Mouse (Mus musculus) layer of hippocampus, adult 8-10 months (tissue): ENCODE measurements at regions not wholly inside any gene's neighbourhood (a gene's known extent, or its start where the extent isn't known, plus 50 kb on each side); places are given as distances from the start of the nearest gene placed in this dataset.

Experiments used
- DNase-seq, 2 experiments: peaks; one replicate each; pipeline ENCODE4 v3.0.0; 2022; ENCODE audit warnings: low spot score in 2 of 2

GRCm38 (mm10) chr14:86443921-86444835, 696.9 kb downstream of the Diaph3 start:
- no peak for DNase-seq

DNA sequence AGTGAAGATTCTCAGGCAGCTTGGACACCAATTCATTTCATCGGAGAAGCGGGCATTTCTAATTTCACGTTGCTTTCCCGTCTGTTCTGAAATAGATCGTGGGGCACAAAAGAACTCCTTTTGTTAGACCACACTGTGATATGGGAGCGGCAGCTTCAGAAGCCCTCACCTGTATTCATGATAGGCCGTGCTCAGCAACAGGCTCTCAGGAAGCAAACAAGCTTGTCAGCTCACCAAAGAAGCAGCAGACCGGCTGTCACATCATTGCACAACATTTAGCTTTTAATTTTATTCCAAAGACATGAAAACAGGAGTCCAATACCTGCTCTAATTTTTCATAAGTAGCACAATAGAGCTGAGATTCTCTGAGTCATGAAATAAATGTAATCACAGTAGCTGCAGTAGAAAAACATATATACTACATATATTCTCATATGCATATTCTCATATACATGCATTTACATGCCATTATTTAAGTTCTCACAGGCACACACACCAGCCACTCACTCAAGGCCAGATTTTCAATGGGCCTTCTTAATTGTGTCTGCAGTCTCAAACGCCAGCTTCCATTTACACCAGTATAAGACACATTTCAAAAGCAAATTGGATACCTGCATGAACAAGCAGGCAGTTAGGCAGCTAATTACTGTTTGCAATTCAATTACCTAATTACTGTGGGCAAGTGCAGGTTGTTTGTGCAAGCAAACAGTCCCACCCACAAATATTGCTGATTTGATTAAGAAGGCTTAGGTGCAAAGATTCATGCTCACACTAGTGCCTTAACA, 698.9 kb downstream of the Diaph3 start:
- DNase-seq = peak in 1 of 2 experiments; percentile 17

GRCm38 (mm10) chr14:86437383-86437782, 703.7 kb downstream of the Diaph3 start:
- no peak for DNase-seq

- no peak for DNase-seq
Observed at GRCm38 (mm10) chr14:86435345-86435744, 705.7 kb downstream of the Diaph3 start.

- no peak for DNase-seq
Observed at GRCm38 (mm10) chr14:86431215-86431816, 709.7 kb downstream of the Diaph3 start.

- no peak for DNase-seq
Observed at GRCm38 (mm10) chr14:86421881-86422280, 719.2 kb downstream of the Diaph3 start.

GRCm38 (mm10) chr14:86419959-86420598, 721.0 kb downstream of the Diaph3 start:
- DNase-seq = no peak

GRCm38 (mm10) chr14:86396876-86397275, 744.2 kb downstream of the Diaph3 start:
- no peak for DNase-seq

DNA sequence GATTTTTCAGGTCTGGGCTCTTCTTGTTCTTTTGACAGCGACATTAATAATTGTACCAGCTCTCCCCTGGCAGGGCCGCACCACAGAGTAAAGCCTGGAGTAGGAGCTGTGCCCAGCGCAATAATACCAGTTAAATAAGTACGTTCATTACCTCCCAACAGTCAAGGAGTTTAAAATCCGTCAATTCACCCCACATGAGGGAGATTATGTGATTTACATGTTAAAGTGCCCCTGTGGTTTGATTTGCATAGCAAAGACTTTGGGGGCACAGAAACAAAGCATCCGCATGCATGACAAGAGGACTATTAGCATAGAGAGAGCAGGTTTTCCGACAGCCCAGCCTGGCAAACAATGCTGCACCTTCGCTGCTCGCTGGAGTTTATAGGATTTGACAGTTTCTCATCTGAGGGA, 745.1 kb downstream of the Diaph3 start:
- no peak for DNase-seq

DNA sequence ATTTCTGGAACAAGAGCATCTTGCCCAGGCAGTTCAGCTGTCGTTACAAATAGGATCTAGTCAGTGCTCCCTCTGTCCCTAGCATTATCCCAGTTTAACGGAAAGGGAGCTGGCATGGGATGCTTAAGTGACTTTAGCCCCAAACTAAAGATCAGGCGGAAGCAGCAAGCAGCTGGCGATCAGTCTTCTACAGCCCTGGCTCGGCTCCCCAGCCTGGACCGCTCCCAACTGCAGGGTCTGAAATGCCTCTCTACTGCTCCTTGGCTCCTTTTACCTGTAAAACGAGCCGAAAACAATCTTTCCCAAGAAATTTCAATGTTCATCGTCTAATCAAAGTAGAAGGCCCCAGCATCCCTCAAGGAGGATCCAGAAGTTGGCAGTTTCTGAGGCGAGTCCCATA, 745.5 kb downstream of the Diaph3 start:
- no peak for DNase-seq

- DNase-seq = no peak
Observed at GRCm38 (mm10) chr14:86395068-86395467, 746.0 kb downstream of the Diaph3 start.

- no peak for DNase-seq
Observed at GRCm38 (mm10) chr14:86385136-86385535, 755.9 kb downstream of the Diaph3 start.

DNA sequence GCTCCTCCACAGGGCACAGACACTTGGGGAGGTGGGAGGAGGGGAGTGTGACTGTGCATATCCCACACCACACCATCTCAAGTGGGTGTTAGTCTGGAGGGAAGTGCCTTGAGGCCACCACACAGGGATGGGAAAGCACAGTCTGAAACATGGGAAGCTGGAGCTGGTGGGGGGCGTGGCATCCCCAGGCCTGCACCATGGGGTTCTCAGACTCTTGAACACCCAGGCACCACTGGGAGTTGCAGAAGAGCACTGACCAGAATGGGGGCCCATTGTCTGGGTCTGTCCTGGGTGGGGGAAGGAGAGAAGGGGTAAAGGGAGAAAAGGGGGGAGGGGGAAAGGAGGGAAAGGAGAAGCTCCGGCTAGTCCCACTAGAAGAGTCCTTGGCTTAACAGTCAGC, 776.0 kb downstream of the Diaph3 start:
- no peak for DNase-seq

GRCm38 (mm10) chr14:86360423-86361059, 780.5 kb downstream of the Diaph3 start:
- DNase-seq = no peak

DNA sequence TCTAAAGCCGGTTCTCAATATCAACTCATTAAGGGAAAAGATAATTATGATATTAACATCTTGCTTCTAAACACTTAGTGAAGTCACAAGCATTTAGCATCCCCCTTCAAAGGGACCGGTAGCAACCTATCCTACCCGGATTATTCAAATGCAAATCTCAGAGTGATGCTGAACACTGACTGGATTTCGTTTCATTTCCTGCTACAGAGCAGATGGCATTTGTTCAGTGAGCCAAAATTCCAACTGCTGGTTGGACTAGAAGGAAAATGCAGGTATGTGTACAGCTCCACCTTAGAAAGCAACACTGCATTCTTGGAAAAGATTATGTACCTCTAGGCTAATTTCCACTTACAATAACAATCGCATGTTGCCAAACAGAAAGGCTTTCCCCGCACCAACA, 782.5 kb downstream of the Diaph3 start:
- peak in 1 of 2 experiments; percentile 7 for DNase-seq

- DNase-seq = peak in 1 of 2 experiments; percentile 25
Observed at GRCm38 (mm10) chr14:86350526-86350925, 790.5 kb downstream of the Diaph3 start.

- DNase-seq = no peak
Observed at GRCm38 (mm10) chr14:86339007-86339406, 802.0 kb downstream of the Diaph3 start.

- no peak for DNase-seq
Observed at GRCm38 (mm10) chr14:86337052-86337451, 804.0 kb downstream of the Diaph3 start.

DNA sequence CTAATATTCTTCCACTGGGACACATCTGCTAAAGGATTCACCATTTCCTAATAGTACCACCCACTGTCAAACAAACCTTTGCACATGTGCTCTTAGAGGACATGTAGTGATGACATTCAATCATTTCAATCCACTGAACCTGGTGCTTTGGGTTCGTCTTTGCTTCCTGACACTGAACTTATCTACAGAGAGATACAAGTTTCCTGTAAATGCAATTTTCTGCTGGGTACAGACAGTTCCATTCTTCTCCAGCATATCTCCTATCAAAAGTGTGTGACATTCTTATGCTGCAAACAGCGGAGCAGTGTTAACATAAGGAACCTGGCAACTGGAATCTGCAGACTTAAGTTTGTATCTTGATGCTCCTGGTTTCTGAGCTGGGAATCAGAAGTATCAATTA, 805.8 kb downstream of the Diaph3 start:
- DNase-seq = no peak

GRCm38 (mm10) chr14:86329176-86329575, 811.9 kb downstream of the Diaph3 start:
- no peak for DNase-seq

GRCm38 (mm10) chr14:86327646-86328045, 813.4 kb downstream of the Diaph3 start:
- DNase-seq = peak; percentile 58 to 59
